Comparison of ENCODE assay signal across 18 mouse cellular contexts in the genomic region with DNA sequence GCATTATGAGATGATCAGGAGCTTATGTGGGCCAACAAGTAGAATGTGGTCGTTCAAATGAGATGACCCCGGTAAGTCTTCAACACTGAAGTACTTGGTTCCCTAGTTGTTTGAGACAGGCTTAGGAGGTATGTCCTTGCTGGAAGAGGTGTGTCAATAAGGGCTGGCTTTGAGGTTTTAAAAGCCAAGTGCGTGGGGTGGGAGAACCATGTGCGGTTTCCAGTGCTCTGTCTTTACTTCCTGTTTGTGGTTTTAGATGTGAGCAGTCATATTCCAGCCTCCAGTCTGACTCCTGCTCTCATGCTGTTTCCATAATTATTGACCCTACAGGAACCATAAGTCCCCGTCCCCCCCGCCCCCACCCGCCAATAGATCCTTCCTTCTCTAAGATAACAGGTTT.
A peak's percentile ranks its signal among the peaks of the same experiment; 100 is the strongest.
DNase-seq lines count a peak whose midpoint lies in the region; ATAC-seq and TF ChIP-seq lines count a peak whose summit lies in the region.
"Had no signal": no experiment of that assay in that cellular context is flagged by ENCODE, and none has a peak within 500 bp of the region (broad histone marks: within the 10 kb centered on the region; RNA-seq: fewer than 3 reads in every experiment).

No protein-coding gene starts in this region.

- TF ChIP-seq EP300 in CH12.LX (IDR thresholded peaks at IDR 0.05; ENCODE audit: low read length): no peak

- DNase-seq in 416B (ENCODE audit: low read depth) (peak; percentile 89), CH12.LX (ENCODE audit: extremely low read depth) (peak; percentile 21)
- peak; percentile 47 for DNase-seq in naive thymus-derived CD4-positive, alpha-beta T cell, adult 2 months (ENCODE audit: low read depth)
- DNase-seq in right cerebral cortex, postnatal 36 days (ENCODE audit: low spot score in 2 of 2): no peak
- no peak for DNase-seq in heart, postnatal 36 days
- DNase-seq in cerebellum, adult 9-10 months: no peak
- DNase-seq: adrenal gland, postnatal 14 days; cerebellum, adult 2 months; heart, adult 2 months; liver; liver, postnatal 0 days had no signal

- H3K27me3 ChIP-seq in CH12.LX (replicated peaks): no peaks in the 10 kb centered on the region
- H3K27me3 ChIP-seq: embryonic facial prominence, embryonic 12.5 days; neural tube, embryonic 12.5 days had no signal

- no peak for TF ChIP-seq CTCF in CH12.LX (conservative IDR thresholded peaks at IDR 0.05 in 1 of 2, IDR thresholded peaks at IDR 0.05 in 1 of 2; ENCODE audit: low read depth in 2 of 2, low read length in 2 of 2)

- peak; percentile 100 for ATAC-seq in granulocyte monocyte progenitor cell, adult 5-6 weeks (replicated peaks; ENCODE audit: poor library complexity, severe bottlenecking)
- ATAC-seq: intestine, postnatal 0 days; liver, postnatal 0 days; midbrain, embryonic 16.5 days had no signal

- no peak for TF ChIP-seq RAD21 in CH12.LX (IDR thresholded peaks at IDR 0.05; ENCODE audit: low read depth, low read length)

- no peaks in the 10 kb centered on the region for H3K9me3 ChIP-seq in CH12.LX (replicated peaks; ENCODE audit: low read length)
- H3K9me3 ChIP-seq: embryonic facial prominence, embryonic 12.5 days; neural tube, embryonic 12.5 days had no signal

- no peaks in the 10 kb centered on the region for H3K79me2 ChIP-seq in CH12.LX (replicated peaks; ENCODE audit: control insufficient read depth, extremely low read depth, insufficient read depth, poor library complexity, severe bottlenecking)

- no peak overlapping the region for H3K4me3 ChIP-seq in CH12.LX (replicated peaks in 1 of 3; ENCODE audit: low read depth in 2 of 3, low read length in 2 of 3, poor library complexity in 1 of 3)
- H3K4me3 ChIP-seq: embryonic facial prominence, embryonic 12.5 days; heart, adult 2 months; neural tube, embryonic 12.5 days had no signal

- in situ Hi-C loops in CH12.LX (cut with MboI; ENCODE audit: low pct_ligation_motif_present, low pct_unique_long_range_greater_than_20kb, low sequenced_read_pairs): no loop called here

- H3K9ac ChIP-seq in CH12.LX (ENCODE audit: insufficient read depth, low read depth): no peak overlapping the region
- H3K9ac ChIP-seq: embryonic facial prominence, embryonic 12.5 days; hindbrain, embryonic 14.5 days; liver, postnatal 0 days; neural tube, embryonic 12.5 days had no signal

- peaks cover 0 to 25% of the 10 kb centered on the region in 2 experiments for H3K36me3 ChIP-seq in CH12.LX (replicated peaks in 1 of 2; ENCODE audit: control insufficient read depth in 1 of 2, insufficient read depth in 1 of 2, low read length in 1 of 2)

- intact Hi-C loops in heart, postnatal 36 days (cut with DNase I): no loop called here

- peaks cover 0 to 17% of the 10 kb centered on the region in 2 experiments; a peak in 2 of 4 replicates for H3K4me1 ChIP-seq in CH12.LX (ENCODE audit: control insufficient read depth in 1 of 2, insufficient read depth in 2 of 2)
- H3K4me1 ChIP-seq: embryonic facial prominence, embryonic 12.5 days; neural tube, embryonic 12.5 days had no signal

- no peak overlapping the region for H3K4me2 ChIP-seq in CH12.LX (ENCODE audit: insufficient read depth, low read depth, poor library complexity, severe bottlenecking)
- H3K4me2 ChIP-seq: embryonic facial prominence, embryonic 12.5 days; hindbrain, embryonic 14.5 days; neural tube, embryonic 12.5 days had no signal

- TF ChIP-seq POLR2A in CH12.LX (IDR thresholded peaks at IDR 0.05; ENCODE audit: low read depth, low read length): no peak

- dilution Hi-C loops in CH12.LX (cut with MboI; ENCODE audit: extremely low pct_ligation_motif_present, extremely low pct_unique_long_range_greater_than_20kb, low sequenced_read_pairs): no loop called here

- no peak overlapping the region for H3K27ac ChIP-seq in CH12.LX (ENCODE audit: insufficient read depth, low read depth)
- H3K27ac ChIP-seq: embryonic facial prominence, embryonic 12.5 days; heart, adult 2 months; hindbrain, embryonic 14.5 days; macrophage; neural tube, embryonic 12.5 days had no signal

TF ChIP-seq in CH12.LX, 34 proteins besides CTCF, POLR2A, EP300 and RAD21:
- TF ChIP-seq TBP (conservative IDR thresholded peaks at IDR 0.05; ENCODE audit: low read depth, low read length) (no peak), GABPA (IDR thresholded peaks at IDR 0.05; ENCODE audit: insufficient replicate concordance, low read depth, low read length) (no peak), CHD1 (IDR thresholded peaks at IDR 0.05; ENCODE audit: low read depth, low read length) (no peak), MAFK (IDR thresholded peaks at IDR 0.05; ENCODE audit: insufficient replicate concordance, low read length) (no peak), NRF1 (IDR thresholded peaks at IDR 0.05; ENCODE audit: low read depth, low read length) (no peak), HCFC1 (IDR thresholded peaks at IDR 0.05; ENCODE audit: low read depth, low read length) (no peak), MAX (IDR thresholded peaks at IDR 0.05; ENCODE audit: low read length) (no peak), USF2 (conservative IDR thresholded peaks at IDR 0.05; ENCODE audit: low read depth, low read length) (no peak), ZNF384 (IDR thresholded peaks at IDR 0.05; ENCODE audit: low read depth, low read length) (no peak), MEF2A (IDR thresholded peaks at IDR 0.05; ENCODE audit: borderline replicate concordance, low read depth, low read length) (no peak), SIN3A (IDR thresholded peaks at IDR 0.05; ENCODE audit: low read length) (no peak), MXI1 (IDR thresholded peaks at IDR 0.05; ENCODE audit: low read depth, low read length) (no peak), USF1 (IDR thresholded peaks at IDR 0.05; ENCODE audit: low read depth, low read length) (no peak), PAX5 (IDR thresholded peaks at IDR 0.05; ENCODE audit: low read length) (no peak), CHD2 (IDR thresholded peaks at IDR 0.05; ENCODE audit: low read length) (no peak), ZC3H11A (IDR thresholded peaks at IDR 0.05; ENCODE audit: low read depth, low read length) (no peak)

Comparison
In these comparisons a context has a peak if more than half of its experiments do, and no peak if none do; other contexts are left out.
1. DNase-seq: peak in 416B (single experiment), CH12.LX (single experiment) and naive thymus-derived CD4-positive, alpha-beta T cell, adult 2 months (single experiment); none in right cerebral cortex, postnatal 36 days (0 of 2), heart, postnatal 36 days (0 of 2) and cerebellum, adult 9-10 months (single experiment).